Mouse (Mus musculus) liver, embryonic 15.5 days (tissue): ENCODE measurements around the gene Npr1. TPM values are rescaled to one million over a fixed set of nuclear protein-coding genes. Genes with fewer than 3 reads are reported as not detected.

Experiments
- ATAC-seq: fragments of 200-750 bp; cut with Nextera tagmentation; 2 replicates; pipeline ENCODE4 v1.8.0; 2017; ENCODE audit warnings: moderate number of reproducible peaks, mild to moderate bottlenecking, moderate library complexity; ENCODE audit not compliant: insufficient read depth
- H3K27ac ChIP-seq: fragments of 300-500 bp; sonication (generic); replicated peaks from 2 replicates; pipeline ENCODE4 v1.5.1; 2015; ENCODE audit warnings: mild to moderate bottlenecking, inconsistent platforms
- H3K27me3 ChIP-seq: fragments of 300-500 bp; sonication (generic); 2 replicates; pipeline ENCODE4 v1.6.1; 2015; ENCODE audit warnings: mild to moderate bottlenecking, inconsistent platforms
- H3K36me3 ChIP-seq: fragments of 300-500 bp; sonication (generic); replicated peaks from 2 replicates; pipeline ENCODE4 v1.6.1; 2015; ENCODE audit warnings: moderate library complexity, mild to moderate bottlenecking, inconsistent platforms
- H3K4me1 ChIP-seq: fragments of 300-500 bp; sonication (generic); replicated peaks from 2 replicates; pipeline ENCODE4 v1.6.1; 2015; ENCODE audit warnings: inconsistent platforms
- H3K4me2 ChIP-seq: fragments of 300-500 bp; sonication (generic); 2 replicates; pipeline ENCODE4 v1.6.1; 2015; ENCODE audit warnings: moderate library complexity, mild to moderate bottlenecking, inconsistent platforms
- H3K4me3 ChIP-seq: fragments of 300-500 bp; sonication (generic); replicated peaks from 2 replicates; pipeline ENCODE4 v1.5.1; 2015; ENCODE audit warnings: mild to moderate bottlenecking, inconsistent platforms
- H3K9ac ChIP-seq: fragments of 300-500 bp; sonication (generic); 2 replicates; pipeline ENCODE4 v1.6.1; 2015; ENCODE audit warnings: moderate library complexity, mild to moderate bottlenecking, inconsistent platforms
- H3K9me3 ChIP-seq: fragments of 300-500 bp; sonication (generic); replicated peaks from 2 replicates; pipeline ENCODE4 v1.6.1; 2016; ENCODE audit warnings: inconsistent platforms
- WGBS: fragments of 180-500 bp; shearing (Covaris S2); methylation state at CpG from one replicate; pipeline ENCODE4 v1.1.7; 2015; ENCODE audit warnings: mixed read lengths; ENCODE audit not compliant: insufficient replicate concordance; 5-methylcytosine and 5-hydroxymethylcytosine counted together
- polyA plus RNA-seq: library from polyadenylated mRNA; unstranded; fragments of >200 nt; fragmentation: Nextera tagmentation; extraction: Ambion mirVana; gene quantifications from 2 replicates; pipeline ENCODE4 v1.2.1, GENCODE M21; 2015

Npr1 gene
- polyA plus RNA-seq, 1 experiment from 2014 or later, result 3.7 TPM

GRCm38 (mm10) chr3:90433381-90434020, 32.2 kb downstream of the Npr1 start, which contains the start of gene Ints3:
TSS of gene Ints3 (minus strand) at chr3:90433622.
- Histone ChIP-seq H3K4me1 (peaks cover 51% of the 10 kb centered on the region), H3K27ac (peak within 1 kb of the TSS; percentile 97)
- WGBS, result under 1% methylated on average over 52 of the region's 52 CpGs

GRCm38 (mm10) chr3:90432811-90433219, 32.9 kb downstream of the Npr1 start:
- H3K36me3 ChIP-seq, result no peaks in the 10 kb centered on the region
- H3K4me1 ChIP-seq, result peaks cover 58% of the 10 kb centered on the region
- peak; percentile 25 for ATAC-seq

More at GRCm38 (mm10) chr3:90433381-90434020, 32.2 kb downstream of the Npr1 start, which contains the start of gene Ints3:
- H3K27me3 ChIP-seq, result no peaks in the 10 kb centered on the region
- peak; percentile 99 for ATAC-seq
- no peaks in the 10 kb centered on the region for H3K36me3 ChIP-seq
- H3K9ac ChIP-seq, result peak within 1 kb of the TSS; percentile 93
- peak within 1 kb of the TSS; percentile 85 for H3K4me3 ChIP-seq
- no peaks in the 10 kb centered on the region for H3K9me3 ChIP-seq
- H3K4me2 ChIP-seq, result peak within 1 kb of the TSS; percentile 95

GRCm38 (mm10) chr3:90432348-90432747, 33.3 kb downstream of the Npr1 start:
- H3K9me3 ChIP-seq, result no peaks in the 10 kb centered on the region
- H3K36me3 ChIP-seq, result no peaks in the 10 kb centered on the region
- peak overlapping the region; percentile 85 for H3K4me3 ChIP-seq
- no peaks in the 10 kb centered on the region for H3K27me3 ChIP-seq
- no peak for ATAC-seq
- peaks cover 62% of the 10 kb centered on the region for H3K4me1 ChIP-seq
- peak overlapping the region; percentile 93 for H3K9ac ChIP-seq
- peak overlapping the region; percentile 97 for H3K27ac ChIP-seq
- 11% methylated on average over 2 of the region's 2 CpGs for WGBS
- H3K4me2 ChIP-seq, result peak overlapping the region; percentile 95

More at GRCm38 (mm10) chr3:90432811-90433219, 32.9 kb downstream of the Npr1 start:
- Histone ChIP-seq H3K9ac (peak overlapping the region; percentile 93), H3K4me2 (peak overlapping the region; percentile 95), H3K9me3 (no peaks in the 10 kb centered on the region), H3K4me3 (peak overlapping the region; percentile 85), H3K27ac (peak overlapping the region; percentile 97), H3K27me3 (no peaks in the 10 kb centered on the region)
- 1% methylated on average over 12 of the region's 12 CpGs for WGBS

- H3K27ac ChIP-seq, result no peak overlapping the region
- H3K4me2 ChIP-seq, result peak overlapping the region; percentile 16; the same call in 1 of the 2 replicates
- WGBS, result 38% methylated on average over 3 of the region's 3 CpGs
- no peak overlapping the region for H3K4me3 ChIP-seq
- no peaks in the 10 kb centered on the region for H3K27me3 ChIP-seq
- no peaks in the 10 kb centered on the region for H3K36me3 ChIP-seq
- ATAC-seq, result no peak
- H3K4me1 ChIP-seq, result peaks cover 70% of the 10 kb centered on the region
- H3K9me3 ChIP-seq, result no peaks in the 10 kb centered on the region
- H3K9ac ChIP-seq, result no peak overlapping the region
These were observed 36.1 kb downstream of the Npr1 start for GRCm38 (mm10) chr3:90429576-90429975.

GRCm38 (mm10) chr3:90428186-90428585, 37.5 kb downstream of the Npr1 start:
- no peak overlapping the region for H3K4me3 ChIP-seq
- no peaks in the 10 kb centered on the region for H3K27me3 ChIP-seq
- H3K27ac ChIP-seq, result no peak overlapping the region
- peaks cover 61% of the 10 kb centered on the region for H3K4me1 ChIP-seq
- WGBS, result 73% methylated on average over 6 of the region's 6 CpGs
- H3K9me3 ChIP-seq, result no peaks in the 10 kb centered on the region
- peaks cover 7% of the 10 kb centered on the region for H3K36me3 ChIP-seq
- ATAC-seq, result no peak
- H3K4me2 ChIP-seq, result no peak overlapping the region
- H3K9ac ChIP-seq, result no peak overlapping the region

- H3K4me1 ChIP-seq, result peaks cover 58% of the 10 kb centered on the region
- WGBS, result 100% methylated on average over 1 of the region's 1 CpGs
These were observed 38.1 kb downstream of the Npr1 start for GRCm38 (mm10) chr3:90427574-90427973.

GRCm38 (mm10) chr3:90425499-90425898, 40.2 kb downstream of the Npr1 start:
- H3K9ac ChIP-seq, result no peak overlapping the region
- H3K27ac ChIP-seq, result no peak overlapping the region
- H3K4me3 ChIP-seq, result no peak overlapping the region
- H3K27me3 ChIP-seq, result no peaks in the 10 kb centered on the region
- peaks cover 37% of the 10 kb centered on the region for H3K4me1 ChIP-seq
- peaks cover 27% of the 10 kb centered on the region for H3K36me3 ChIP-seq
- H3K4me2 ChIP-seq, result no peak overlapping the region
- no peak for ATAC-seq
- WGBS, result 40% methylated on average over 2 of the region's 2 CpGs
- no peaks in the 10 kb centered on the region for H3K9me3 ChIP-seq

More at GRCm38 (mm10) chr3:90427574-90427973, 38.1 kb downstream of the Npr1 start:
- Histone ChIP-seq H3K4me3 (no peak overlapping the region), H3K27me3 (no peaks in the 10 kb centered on the region), H3K9ac (no peak overlapping the region), H3K36me3 (peaks cover 13% of the 10 kb centered on the region), H3K27ac (no peak overlapping the region), H3K9me3 (no peaks in the 10 kb centered on the region), H3K4me2 (no peak overlapping the region)
- no peak for ATAC-seq

- H3K4me3 ChIP-seq, result no peak overlapping the region
- ATAC-seq, result no peak
- H3K4me2 ChIP-seq, result no peak overlapping the region
- peaks cover 39% of the 10 kb centered on the region for H3K36me3 ChIP-seq
- H3K27me3 ChIP-seq, result no peaks in the 10 kb centered on the region
- peaks cover 19% of the 10 kb centered on the region for H3K4me1 ChIP-seq
- no peak overlapping the region for H3K27ac ChIP-seq
- no peaks in the 10 kb centered on the region for H3K9me3 ChIP-seq
- no peak overlapping the region for H3K9ac ChIP-seq
These were observed 42.1 kb downstream of the Npr1 start for GRCm38 (mm10) chr3:90423549-90423948.

GRCm38 (mm10) chr3:90420696-90421095, 45.0 kb downstream of the Npr1 start:
- ATAC-seq, result no peak
- Histone ChIP-seq H3K27ac (no peak overlapping the region), H3K36me3 (peaks cover 46% of the 10 kb centered on the region), H3K9me3 (no peaks in the 10 kb centered on the region), H3K4me2 (no peak overlapping the region), H3K4me1 (peaks cover 6% of the 10 kb centered on the region), H3K27me3 (no peaks in the 10 kb centered on the region), H3K4me3 (no peak overlapping the region), H3K9ac (no peak overlapping the region)
- 75% methylated on average over 6 of the region's 6 CpGs for WGBS

GRCm38 (mm10) chr3:90413011-90413396, 52.7 kb downstream of the Npr1 start:
- Histone ChIP-seq H3K9ac (no peak overlapping the region), H3K27me3 (no peaks in the 10 kb centered on the region), H3K9me3 (no peaks in the 10 kb centered on the region), H3K4me1 (peaks cover 3% of the 10 kb centered on the region; the same call in 1 of the 2 replicates), H3K4me2 (no peak overlapping the region), H3K36me3 (peaks cover 67% of the 10 kb centered on the region), H3K27ac (no peak overlapping the region), H3K4me3 (no peak overlapping the region)
- ATAC-seq, result no peak
- 59% methylated on average over 3 of the region's 3 CpGs for WGBS

GRCm38 (mm10) chr3:90412312-90413010, 53.2 kb downstream of the Npr1 start:
- Histone ChIP-seq H3K36me3 (peaks cover 72% of the 10 kb centered on the region), H3K9ac (no peak overlapping the region), H3K4me1 (no peaks in the 10 kb centered on the region; the same call in 1 of the 2 replicates), H3K4me2 (no peak overlapping the region), H3K9me3 (no peaks in the 10 kb centered on the region), H3K27me3 (no peaks in the 10 kb centered on the region), H3K4me3 (no peak overlapping the region), H3K27ac (no peak overlapping the region)
- no peak for ATAC-seq
- 42% methylated on average over 5 of the region's 5 CpGs for WGBS
